Comparison of ENCODE assay signal across 8 mouse cellular contexts in genomic region chr10:62485878-62486582, GRCm38 (mm10). TPM values are rescaled to one million over a fixed set of nuclear protein-coding genes. Genes with fewer than 3 reads are reported as not detected.
DNase-seq lines count a peak whose midpoint lies in the region; ATAC-seq lines count a peak whose summit lies in the region.

No protein-coding gene starts in this region.

- no peaks in the 10 kb centered on the region; the same call in 1 of the 2 replicates for H3K4me1 ChIP-seq in forebrain, embryonic 11.5 days (replicated peaks; ENCODE audit: control insufficient read depth, insufficient read depth, low read length)
- no peaks in the 10 kb centered on the region for H3K4me1 ChIP-seq in limb, embryonic 11.5 days (ENCODE audit: control insufficient read depth, insufficient read depth, low read length)
- peaks cover 3% of the 10 kb centered on the region; the same call in 1 of the 2 replicates for H3K4me1 ChIP-seq in midbrain, embryonic 14.5 days (ENCODE audit: control insufficient read depth, insufficient read depth, low read length)

- no peaks in the 10 kb centered on the region for H3K9me3 ChIP-seq in forebrain, embryonic 11.5 days (ENCODE audit: control insufficient read depth, low read length)
- no peaks in the 10 kb centered on the region for H3K9me3 ChIP-seq in limb, embryonic 11.5 days (ENCODE audit: control insufficient read depth, low read length)
- H3K9me3 ChIP-seq in midbrain, embryonic 14.5 days (ENCODE audit: control insufficient read depth, low read length): no peaks in the 10 kb centered on the region

- H3K4me2 ChIP-seq in forebrain, embryonic 11.5 days (ENCODE audit: low read depth, low read length, severe bottlenecking): peak overlapping the region; percentile 64
- H3K4me2 ChIP-seq in limb, embryonic 11.5 days (ENCODE audit: low read depth, severe bottlenecking): peak overlapping the region; percentile 78
- H3K4me2 ChIP-seq in midbrain, embryonic 14.5 days (ENCODE audit: low read length): peak overlapping the region; percentile 84

- H3K9ac ChIP-seq in forebrain, embryonic 11.5 days (ENCODE audit: low read length): peak overlapping the region; percentile 76
- peak overlapping the region; percentile 59 for H3K9ac ChIP-seq in limb, embryonic 11.5 days (ENCODE audit: low read length)
- peak overlapping the region; percentile 74 for H3K9ac ChIP-seq in midbrain, embryonic 14.5 days (replicated peaks; ENCODE audit: low read length)

- no peak overlapping the region for H3K27ac ChIP-seq in forebrain, embryonic 11.5 days (ENCODE audit: low read depth, low read length)
- H3K27ac ChIP-seq in limb, embryonic 11.5 days (replicated peaks; ENCODE audit: low read depth, low read length): no peak overlapping the region
- peak overlapping the region; percentile 83 for H3K27ac ChIP-seq in midbrain, embryonic 14.5 days (replicated peaks; ENCODE audit: low read depth, low read length)

- under 1% methylated on average over 48 of the region's 48 CpGs for WGBS in forebrain, embryonic 11.5 days
- WGBS in limb, embryonic 11.5 days: under 1% methylated on average over 34 of the region's 48 CpGs
- under 1% methylated on average over 43 of the region's 48 CpGs for WGBS in midbrain, embryonic 14.5 days

- DNase-seq in embryo, embryonic 10 days (ENCODE audit: low spot score): peak; percentile 49
- no peak for DNase-seq in embryo, embryonic 9.5 days (ENCODE audit: extremely low spot score)
- peak; percentile 18 for DNase-seq in thymus, postnatal 14 days
- DNase-seq in thymus, postnatal 25 days: no peak
- no peak for DNase-seq in forebrain, embryonic 11.5 days (ENCODE audit: low spot score)
- DNase-seq in limb, embryonic 11.5 days (ENCODE audit: low spot score): no peak
- DNase-seq in midbrain, embryonic 14.5 days: peak; percentile 65
- DNase-seq in gastrocnemius, postnatal 4 days (ENCODE audit: low spot score in 2 of 2): no peak

- H3K4me3 ChIP-seq in forebrain, embryonic 11.5 days (ENCODE audit: low read depth, low read length): peak overlapping the region; percentile 84
- peak overlapping the region; percentile 79 for H3K4me3 ChIP-seq in limb, embryonic 11.5 days (ENCODE audit: low read depth, low read length)
- H3K4me3 ChIP-seq in midbrain, embryonic 14.5 days (replicated peaks; ENCODE audit: low read depth, low read length): peak overlapping the region; percentile 95

- no peaks in the 10 kb centered on the region for H3K27me3 ChIP-seq in forebrain, embryonic 11.5 days (ENCODE audit: control insufficient read depth, insufficient read depth, low read length)
- H3K27me3 ChIP-seq in limb, embryonic 11.5 days (ENCODE audit: control insufficient read depth, insufficient read depth, low read length): no peaks in the 10 kb centered on the region
- no peaks in the 10 kb centered on the region for H3K27me3 ChIP-seq in midbrain, embryonic 14.5 days (ENCODE audit: control insufficient read depth, insufficient read depth, low read length)

- peak; percentile 78 for ATAC-seq in forebrain, embryonic 11.5 days (replicated peaks; ENCODE audit: low FRiP score)
- ATAC-seq in limb, embryonic 11.5 days (ENCODE audit: insufficient number of reproducible peaks, low FRiP score, low TSS enrichment, low read depth): peak; percentile 75
- ATAC-seq in midbrain, embryonic 14.5 days (ENCODE audit: low FRiP score, low TSS enrichment): peak; percentile 83

- H3K36me3 ChIP-seq in forebrain, embryonic 11.5 days (ENCODE audit: control insufficient read depth, insufficient read depth, low read length): no peaks in the 10 kb centered on the region
- no peaks in the 10 kb centered on the region for H3K36me3 ChIP-seq in limb, embryonic 11.5 days (ENCODE audit: control insufficient read depth, insufficient read depth, low read length)
- H3K36me3 ChIP-seq in midbrain, embryonic 14.5 days (ENCODE audit: control insufficient read depth, insufficient read depth, low read length): no peaks in the 10 kb centered on the region

RNA-seq across cellular contexts. Expression of gene Vps26a, which starts 0.6 kb away (rescaled TPM):
- 94.8 and 110 TPM in 2 replicates for polyA plus RNA-seq in forebrain, embryonic 11.5 days (2014; fragmentation: Nextera tagmentation; extraction: Ambion mirVana)
- 81.3 and 82.3 TPM in 2 replicates for polyA plus RNA-seq in limb, embryonic 11.5 days (2014; fragmentation: Nextera tagmentation; extraction: Ambion mirVana)
- 54.2 and 65.0 TPM in 2 replicates for polyA plus RNA-seq in midbrain, embryonic 14.5 days (2014; fragmentation: Nextera tagmentation; extraction: Ambion mirVana)
- total RNA-seq in gastrocnemius, postnatal 4 days (2021): 10 to 100 TPM; 30.4 to 32.8 TPM

RNA-seq across cellular contexts. Expression of gene Supv3l1, which starts 36.5 kb away (rescaled TPM):
- polyA plus RNA-seq in forebrain, embryonic 11.5 days (2014; fragmentation: Nextera tagmentation; extraction: Ambion mirVana): 31.2 and 33.5 TPM in 2 replicates
- 30.2 and 34.5 TPM in 2 replicates for polyA plus RNA-seq in limb, embryonic 11.5 days (2014; fragmentation: Nextera tagmentation; extraction: Ambion mirVana)
- polyA plus RNA-seq in midbrain, embryonic 14.5 days (2014; fragmentation: Nextera tagmentation; extraction: Ambion mirVana): 15.8 and 24.5 TPM in 2 replicates
- 10 to 100 TPM; 22.2 to 25.2 TPM for total RNA-seq in gastrocnemius, postnatal 4 days (2021)

RNA-seq across cellular contexts. Expression of gene 4930507D05Rik, which starts 36.7 kb away (rescaled TPM):
- polyA plus RNA-seq in forebrain, embryonic 11.5 days (2014; fragmentation: Nextera tagmentation; extraction: Ambion mirVana): 0.35 and 0.87 TPM in 2 replicates
- 0.99 and 1.5 TPM in 2 replicates for polyA plus RNA-seq in limb, embryonic 11.5 days (2014; fragmentation: Nextera tagmentation; extraction: Ambion mirVana)
- 0.96 and 1.6 TPM in 2 replicates for polyA plus RNA-seq in midbrain, embryonic 14.5 days (2014; fragmentation: Nextera tagmentation; extraction: Ambion mirVana)
- under 1 TPM; 0.29 to 0.39 TPM for total RNA-seq in gastrocnemius, postnatal 4 days (2021)

RNA-seq across cellular contexts. Expression of gene Srgn, which starts 41.2 kb away (rescaled TPM):
- 3.3 and 5.4 TPM in 2 replicates for polyA plus RNA-seq in forebrain, embryonic 11.5 days (2014; fragmentation: Nextera tagmentation; extraction: Ambion mirVana)
- 3.9 and 4.3 TPM in 2 replicates for polyA plus RNA-seq in limb, embryonic 11.5 days (2014; fragmentation: Nextera tagmentation; extraction: Ambion mirVana)
- 5.4 and 11.4 TPM in 2 replicates for polyA plus RNA-seq in midbrain, embryonic 14.5 days (2014; fragmentation: Nextera tagmentation; extraction: Ambion mirVana)
- 10 to 100 TPM; 16.2 to 16.7 TPM for total RNA-seq in gastrocnemius, postnatal 4 days (2021)

Comparison
In these comparisons a context has a peak if more than half of its experiments do, and no peak if none do; other contexts are left out.
1. DNase-seq: peak in embryo, embryonic 10 days (single experiment), thymus, postnatal 14 days (single experiment) and midbrain, embryonic 14.5 days (single experiment); none in embryo, embryonic 9.5 days (single experiment), thymus, postnatal 25 days (single experiment), forebrain, embryonic 11.5 days (single experiment), limb, embryonic 11.5 days (single experiment) and gastrocnemius, postnatal 4 days (0 of 2).
2. Peak in every context shown above with its lines, with median percentiles within 50 percentile points of each other: ATAC-seq, H3K4me2 ChIP-seq, H3K4me3 ChIP-seq and H3K9ac ChIP-seq.